Mouse (Mus musculus) lung, adult 2 months (tissue): ENCODE data around the gene Tmub2.

Source experiments
- CTCF ChIP-seq: fragments of 200-500 bp; IDR thresholded peaks from 2 replicates; pipeline ENCODE4 v1.5.1; 2011; ENCODE audit warnings: mild to moderate bottlenecking, low read length, control low read depth; ENCODE audit not compliant: insufficient read depth
- POLR2A ChIP-seq: fragments of 200-500 bp; IDR thresholded peaks from 2 replicates; pipeline ENCODE4 v1.6.1; 2011; ENCODE audit warnings: low read depth, mild to moderate bottlenecking, control low read depth, low read length, borderline replicate concordance; ENCODE audit errors: extremely low read depth

DNA sequence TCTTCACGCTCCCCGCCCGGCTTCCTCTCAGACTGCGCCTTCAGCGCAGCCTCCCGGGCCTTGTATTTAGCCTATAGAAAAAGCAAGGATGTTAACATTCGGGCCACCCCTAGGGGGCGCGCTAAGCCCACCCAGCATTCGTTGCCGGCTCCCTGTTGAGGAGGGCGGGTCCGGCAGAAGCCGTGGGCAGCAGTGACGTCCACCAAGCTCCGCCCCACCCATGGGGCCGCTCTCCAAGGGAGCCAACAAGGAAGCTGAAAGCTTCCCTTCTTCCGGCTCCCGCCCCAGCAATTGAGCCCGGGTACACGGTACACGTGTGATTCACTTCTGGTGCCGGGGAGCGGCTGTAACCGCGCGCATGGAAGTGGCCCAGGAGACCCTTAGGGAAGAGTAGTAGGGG, 24.2 kb downstream of the Tmub2 start:
- TF ChIP-seq CTCF (peak; percentile 76), POLR2A (peak; percentile 51; the same call in 1 of the 2 replicates)
